Mouse (Mus musculus) heart, postnatal 36 days (tissue): ENCODE results near the gene Faap100. TPM values are rescaled to one million over a fixed set of nuclear protein-coding genes. Genes with fewer than 3 reads are reported as not detected.

ENCODE experiments used
- DNase-seq, 2 experiments: peaks; one replicate each; pipeline ENCODE4 v3.0.0; 2021 to 2022
- intact Hi-C: fragments of 180-260 bp; cut with DNase I; formaldehyde crosslinking; loops from one replicate; pipeline ENCODE4 v1.15.1; 2025
- total RNA-seq, 2 experiments: library from RNA; stranded (reverse); gene quantifications; 2 replicates each; pipeline ENCODE4 v1.2.3; 2021

Gene Faap100
- total RNA-seq, 2 experiments from 2014 or later, result 13.8 to 15.4 TPM

DNA sequence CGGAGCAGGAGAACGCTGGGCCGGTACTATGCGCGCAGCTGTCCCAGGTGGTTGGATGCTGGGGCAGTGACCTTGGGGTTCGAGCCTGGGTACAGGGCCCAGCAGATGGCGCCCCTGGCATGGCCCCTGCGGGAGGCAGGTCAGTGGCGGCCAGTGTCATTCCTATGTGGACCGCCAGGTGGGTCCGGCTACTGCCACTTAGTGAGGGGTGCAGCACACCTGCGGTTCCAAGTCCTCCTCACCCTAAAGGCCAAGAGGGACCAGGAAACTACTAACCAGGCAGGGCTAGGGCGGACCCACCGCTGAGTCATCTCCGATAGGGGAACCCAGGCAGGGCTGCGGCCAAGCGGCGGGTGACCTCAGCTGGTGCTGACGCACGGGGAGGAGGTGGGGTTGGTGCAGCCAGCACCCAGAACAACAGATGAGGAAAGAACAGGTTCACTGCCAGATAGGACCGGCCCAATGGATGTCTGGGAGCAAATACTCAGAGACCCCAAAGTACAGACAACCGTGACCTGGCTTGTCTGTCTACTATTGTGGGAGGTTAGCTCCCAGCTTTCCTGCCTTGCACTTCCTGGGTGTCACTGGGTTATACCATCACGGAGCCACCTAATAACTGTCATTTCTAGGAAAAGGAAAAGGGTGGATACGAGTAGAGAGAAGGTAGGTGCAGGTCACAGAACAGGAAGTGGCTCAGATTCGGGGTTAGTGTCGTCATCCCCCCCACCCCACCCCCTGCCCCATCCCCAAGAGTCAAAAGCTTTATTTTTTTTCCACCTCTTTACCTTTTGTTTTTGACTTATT lies 24.9 kb downstream of the Faap100 start:
- peak; percentile 87 to 88 for DNase-seq
- intact Hi-C loops, result loop anchor here (1.0 to 2.0 kb wide), 2 partner anchors 16 to 69 kb away; no protein-coding TSS in a partner anchor

- DNase-seq, result peak in 1 of 2 experiments; percentile 38
- intact Hi-C loops, result loop anchor here (1.0 to 2.0 kb wide), 2 partner anchors 17 to 70 kb away; no protein-coding TSS in a partner anchor
Observed at GRCm38 (mm10) chr11:120352571-120353290, 25.8 kb downstream of the Faap100 start.

- DNase-seq, result peak in 1 of 2 experiments; percentile 16
- intact Hi-C loops, result loop anchor here (2.0 kb wide), 1 partner anchor 71 kb away; no protein-coding TSS in a partner anchor
Observed at GRCm38 (mm10) chr11:120352093-120352350, 26.5 kb downstream of the Faap100 start.

GRCm38 (mm10) chr11:120351250-120352092 lies 27.1 kb downstream of the Faap100 start:
- intact Hi-C loops, result loop anchor here (2.0 kb wide), 1 partner anchor 71 kb away; no protein-coding TSS in a partner anchor
- peak in 1 of 2 experiments; percentile 27 for DNase-seq

GRCm38 (mm10) chr11:120350711-120351110 lies 27.9 kb downstream of the Faap100 start:
- DNase-seq, result peak in 1 of 2 experiments; percentile 48
- intact Hi-C loops, result no loop called here

DNA sequence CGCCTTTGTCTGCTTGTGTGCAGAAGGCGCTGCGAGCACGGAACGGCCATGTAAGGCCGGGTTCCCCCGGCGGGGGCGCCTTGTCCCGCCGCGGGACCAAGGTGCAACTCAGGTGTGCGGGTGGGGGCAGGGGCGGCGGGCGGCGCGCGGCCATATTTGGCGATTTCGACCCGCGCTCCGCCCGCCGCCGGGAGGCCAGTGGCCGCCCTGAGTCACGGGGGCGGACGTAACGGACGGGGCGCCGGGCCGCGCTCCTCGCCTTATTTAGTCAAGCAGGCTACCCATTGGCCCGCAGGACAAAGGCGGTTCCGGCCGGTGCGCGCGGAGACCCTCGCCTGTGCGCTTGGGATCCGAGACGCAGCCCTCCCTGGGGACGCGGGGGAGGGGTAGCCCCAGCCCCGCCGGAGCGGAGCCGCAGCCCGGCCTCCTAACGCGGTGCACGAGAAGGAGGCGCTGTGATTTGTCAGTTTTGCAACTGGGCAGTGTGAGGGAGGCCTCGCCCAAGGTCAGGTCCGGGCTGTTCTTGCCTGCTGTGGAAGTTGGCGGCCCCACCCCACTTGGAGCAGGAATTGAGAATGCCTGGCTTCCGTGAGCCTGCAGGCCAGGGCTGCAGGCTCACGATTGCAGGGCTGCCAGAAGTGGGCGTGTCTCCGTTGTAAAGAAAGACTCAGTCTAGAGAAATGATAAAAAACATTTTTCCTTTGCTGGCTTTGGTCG lies 28.4 kb downstream of the Faap100 start:
- intact Hi-C loops, result loop anchor here (2.0 kb wide), 1 partner anchor 117 kb away; the partner anchor contains the start of gene Bahcc1
- peak; percentile 94 to 95 for DNase-seq

- DNase-seq, result peak; percentile 63 to 78
- intact Hi-C loops, result loop anchor here (2.0 kb wide), 1 partner anchor 117 kb away; the partner anchor contains the start of gene Bahcc1
Observed at GRCm38 (mm10) chr11:120349371-120349985, 29.1 kb downstream of the Faap100 start.

DNA sequence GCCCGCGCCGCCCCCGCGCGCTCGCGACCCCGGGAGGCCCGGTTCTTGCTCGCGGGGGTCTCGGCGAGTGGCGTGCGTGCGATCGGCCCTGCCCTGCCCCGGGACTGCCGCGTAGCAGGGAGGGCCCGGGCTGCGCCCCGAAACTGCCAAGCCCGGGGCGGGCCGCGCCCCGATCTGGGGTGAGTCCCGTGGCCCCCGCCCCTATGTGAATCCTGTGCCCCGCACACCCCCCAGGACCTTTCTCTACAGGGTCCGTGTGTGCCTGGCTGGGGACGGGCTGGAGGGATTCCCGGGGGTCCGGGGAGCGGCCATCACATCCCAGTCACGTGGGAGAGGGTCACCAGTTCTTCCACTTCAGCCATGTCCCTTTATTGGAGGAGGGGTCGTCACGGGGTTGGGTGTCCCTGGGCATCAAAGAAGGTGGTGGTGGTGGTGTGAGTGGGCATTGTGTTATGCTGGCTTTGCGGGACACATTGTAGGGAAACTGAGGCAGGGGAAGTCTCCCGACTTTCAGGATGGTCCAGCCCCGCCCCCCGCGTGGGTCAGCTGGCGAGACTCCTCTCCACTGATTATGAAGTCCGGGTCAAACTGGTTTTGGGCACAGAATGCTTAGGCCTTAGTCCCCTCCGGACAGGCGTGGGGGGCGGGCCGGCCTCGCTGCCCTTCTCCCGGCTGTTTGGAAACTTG lies 29.7 kb downstream of the Faap100 start:
- DNase-seq, result peak in 1 of 2 experiments; percentile 71
- intact Hi-C loops, result loop anchor here (2.0 kb wide), 1 partner anchor 116 kb away; the partner anchor contains the start of gene Bahcc1

DNA sequence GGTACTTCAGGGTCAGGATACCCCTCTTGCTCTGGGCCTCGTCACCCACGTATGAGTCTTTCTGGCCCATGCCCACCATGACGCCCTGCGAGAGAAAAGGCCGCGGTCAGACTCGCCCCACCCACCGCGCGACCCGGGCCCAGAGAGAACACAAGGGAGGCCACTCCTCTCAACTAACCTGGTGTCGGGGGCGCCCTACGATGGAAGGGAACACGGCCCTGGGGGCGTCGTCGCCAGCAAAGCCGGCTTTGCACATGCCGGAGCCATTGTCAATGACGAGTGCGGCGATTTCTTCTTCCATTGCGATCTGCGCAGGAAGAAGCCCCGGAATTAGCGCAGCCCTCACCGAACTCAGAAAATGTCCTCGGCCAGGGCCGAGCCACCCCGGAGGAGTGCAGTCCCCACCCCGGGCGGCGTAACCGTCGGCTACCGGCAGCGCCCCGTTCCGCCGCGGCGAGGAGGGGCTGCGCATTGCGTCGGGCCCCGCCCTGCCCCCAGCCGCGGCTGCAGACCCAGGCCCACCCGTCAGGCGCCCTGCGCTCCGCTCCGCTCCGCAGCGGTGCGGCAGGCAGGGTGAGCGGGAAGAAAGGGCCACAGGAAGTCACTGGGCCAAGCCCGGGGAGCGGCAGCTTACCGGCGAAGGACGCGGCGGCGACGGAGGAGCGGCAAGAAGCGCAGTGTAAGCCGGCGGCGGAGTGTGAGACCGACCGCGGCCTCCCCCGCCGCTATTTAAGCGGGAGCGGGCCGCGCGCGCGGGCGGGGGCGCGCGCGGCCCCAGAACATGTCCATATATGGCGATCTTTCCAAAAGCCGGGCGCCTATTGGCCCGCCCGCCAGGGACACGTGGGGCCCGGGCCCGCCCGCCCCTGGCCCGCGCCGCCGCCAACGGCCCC lies 30.5 kb downstream of the Faap100 start, which contains the start of gene Actg1:
Gene Actg1, minus strand, starts transcription at position 752 of the 893 bp plus-strand sequence.
- peak; percentile 85 to 90 for DNase-seq
- intact Hi-C loops, result loop anchor here (1.0 to 2.0 kb wide), 2 partner anchors 115 to 162 kb away; partner anchors contain the start of gene Bahcc1

DNA sequence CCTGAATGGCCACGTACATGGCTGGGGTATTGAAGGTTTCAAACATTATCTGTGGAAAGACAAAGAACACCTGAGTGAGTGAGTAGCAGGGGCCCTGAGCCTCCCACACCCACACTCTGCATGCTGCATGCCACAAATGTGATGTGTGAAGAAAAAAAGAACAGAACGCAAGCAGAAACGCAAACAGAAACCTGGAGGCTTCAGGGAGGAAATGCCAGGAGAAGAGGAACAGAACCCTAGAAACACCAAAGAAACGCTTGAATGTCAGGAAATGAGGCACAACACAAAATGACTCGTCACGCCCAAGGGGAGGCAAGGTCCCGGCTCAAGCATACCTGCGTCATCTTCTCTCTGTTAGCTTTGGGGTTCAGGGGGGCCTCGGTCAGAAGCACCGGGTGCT lies 31.3 kb downstream of the Faap100 start:
- intact Hi-C loops, result loop anchor here (1.0 kb wide), 1 partner anchor 161 kb away; no protein-coding TSS in a partner anchor
- DNase-seq, result peak in 1 of 2 experiments; percentile 56

GRCm38 (mm10) chr11:120346383-120347034 lies 32.1 kb downstream of the Faap100 start:
- intact Hi-C loops, result loop anchor here (1.0 kb wide), 1 partner anchor 160 kb away; no protein-coding TSS in a partner anchor
- peak in 1 of 2 experiments; percentile 30 for DNase-seq

- DNase-seq, result no peak
- intact Hi-C loops, result loop anchor here (2.0 kb wide), 1 partner anchor 34 kb away; no protein-coding TSS in a partner anchor
Observed at GRCm38 (mm10) chr11:120345067-120345681, 33.4 kb downstream of the Faap100 start.

DNA sequence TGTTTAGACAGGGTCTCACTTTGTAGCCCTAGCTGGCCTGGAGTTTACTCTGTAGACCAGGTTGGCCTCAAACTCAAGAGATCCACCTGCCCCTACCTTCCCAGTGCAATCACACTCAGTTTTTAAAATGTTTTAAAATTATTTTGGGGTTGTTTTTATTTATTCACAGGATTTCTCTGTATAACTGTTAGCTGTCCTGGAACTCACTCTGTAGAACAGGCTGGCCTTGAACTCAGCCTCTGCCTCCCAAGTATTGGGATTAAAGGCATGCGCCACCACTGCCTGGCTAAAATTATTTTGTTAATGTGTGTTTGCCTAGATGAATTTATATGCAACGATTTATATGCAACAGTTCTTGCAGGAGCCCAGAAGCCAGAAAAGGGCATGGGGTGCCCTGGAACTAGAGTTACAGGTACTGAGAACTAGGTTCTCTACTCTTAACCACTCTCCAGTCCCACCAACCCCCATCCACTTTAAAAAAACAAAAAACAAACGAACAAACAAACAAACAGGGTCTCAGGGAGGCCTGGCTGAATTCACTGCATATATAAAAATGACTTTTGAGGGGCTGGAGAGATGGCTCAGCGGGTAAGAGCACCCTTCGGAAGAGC lies 34.1 kb downstream of the Faap100 start:
- DNase-seq, result no peak
- intact Hi-C loops, result loop anchor here (2.0 kb wide), 1 partner anchor 34 kb away; no protein-coding TSS in a partner anchor

GRCm38 (mm10) chr11:120343519-120344309 lies 34.9 kb downstream of the Faap100 start:
- DNase-seq, result no peak
- intact Hi-C loops, result loop anchor here (2.0 kb wide), 1 partner anchor 33 kb away; no protein-coding TSS in a partner anchor

- no peak for DNase-seq
- intact Hi-C loops, result no loop called here
Observed at GRCm38 (mm10) chr11:120342656-120343160, 35.9 kb downstream of the Faap100 start.
